Mouse (Mus musculus): ENCODE measurements around the gene Rab5a. TPM values are rescaled to one million over a fixed set of nuclear protein-coding genes. Genes with fewer than 3 reads are reported as not detected.

Gene Rab5a
- polyA plus RNA-seq, 2 experiments = 14.1 to 28.4 TPM

- Histone ChIP-seq H3K4me3 (ENCODE audit: insufficient read depth in 1 of 2, low read depth in 2 of 2, low read length in 2 of 2) (peak overlapping the region in 1 of 2 experiments; percentile 20; a peak in 1 of 4 replicates), H3K4me2 (ENCODE audit: low read depth) (peak overlapping the region; percentile 40), H3K27ac (no peak overlapping the region), H3K9me3 (ENCODE audit: control insufficient read depth, low read length) (no peaks in the 10 kb centered on the region), H3K9ac (replicated peaks) (no peak overlapping the region), H3K4me1 (replicated peaks; ENCODE audit: control insufficient read depth in 2 of 2, insufficient read depth in 2 of 2, low read length in 1 of 2) (no peaks in the 10 kb centered on the region; a peak in 1 of 4 replicates), H3K27me3 (ENCODE audit: control insufficient read depth, insufficient read depth, low read length) (no peaks in the 10 kb centered on the region), H3K36me3 (replicated peaks; ENCODE audit: control insufficient read depth, insufficient read depth, low read depth) (no peaks in the 10 kb centered on the region)
- 14% methylated on average over 7 of the region's 9 CpGs for whole genome bisulfite sequencing (ENCODE audit: insufficient replicate concordance)
- no peak for TF ChIP-seq EP300 (IDR thresholded peaks at IDR 0.05; ENCODE audit: low read depth)
- TF ChIP-seq CTCF (IDR thresholded peaks at IDR 0.05; ENCODE audit: low read depth) = no peak
- DNase-seq (ENCODE audit: low read depth in 3 of 3, low spot score in 3 of 3) (no peak), ATAC-seq (ENCODE audit: insufficient read depth) (no peak)
Measured at GRCm38 (mm10) chr17:53463496-53463840, 15.6 kb upstream of the Rab5a start.

GRCm38 (mm10) chr17:53465569-53465968 is 13.5 kb upstream of the Rab5a start:
- no peak overlapping the region for H3K27ac ChIP-seq
- WGBS (ENCODE audit: insufficient replicate concordance) = 43% methylated on average over 4 of the region's 4 CpGs
- H3K36me3 ChIP-seq (replicated peaks; ENCODE audit: control insufficient read depth, insufficient read depth, low read depth) = no peaks in the 10 kb centered on the region
- no peaks in the 10 kb centered on the region; a peak in 1 of 4 replicates for H3K4me1 ChIP-seq (replicated peaks; ENCODE audit: control insufficient read depth in 2 of 2, insufficient read depth in 2 of 2, low read length in 1 of 2)
- H3K4me3 ChIP-seq (ENCODE audit: insufficient read depth in 1 of 2, low read depth in 2 of 2, low read length in 2 of 2) = no peak overlapping the region
- H3K9ac ChIP-seq (replicated peaks) = no peak overlapping the region
- ATAC-seq (ENCODE audit: insufficient read depth) (no peak), DNase-seq (ENCODE audit: low read depth in 3 of 3, low spot score in 3 of 3) (no peak)
- H3K4me2 ChIP-seq (ENCODE audit: low read depth) = no peak overlapping the region
- TF ChIP-seq CTCF (IDR thresholded peaks at IDR 0.05; ENCODE audit: low read depth) (peak; percentile 75), EP300 (IDR thresholded peaks at IDR 0.05; ENCODE audit: low read depth) (no peak)
- H3K27me3 ChIP-seq (ENCODE audit: control insufficient read depth, insufficient read depth, low read length) = no peaks in the 10 kb centered on the region
- H3K9me3 ChIP-seq (ENCODE audit: control insufficient read depth, low read length) = no peaks in the 10 kb centered on the region

- DNase-seq (ENCODE audit: low read depth in 3 of 3, low spot score in 3 of 3) = no peak
- TF ChIP-seq CTCF (IDR thresholded peaks at IDR 0.05; ENCODE audit: low read depth) (no peak), EP300 (IDR thresholded peaks at IDR 0.05; ENCODE audit: low read depth) (no peak)
- no peaks in the 10 kb centered on the region for H3K4me1 ChIP-seq (replicated peaks; ENCODE audit: control insufficient read depth in 2 of 2, insufficient read depth in 2 of 2, low read length in 1 of 2)
- H3K4me2 ChIP-seq (ENCODE audit: low read depth) = no peak overlapping the region
- no peak overlapping the region for H3K27ac ChIP-seq
- H3K36me3 ChIP-seq (replicated peaks; ENCODE audit: control insufficient read depth, insufficient read depth, low read depth) = no peaks in the 10 kb centered on the region
- H3K9me3 ChIP-seq (ENCODE audit: control insufficient read depth, low read length) = no peaks in the 10 kb centered on the region
- H3K9ac ChIP-seq (replicated peaks) = no peak overlapping the region
- no peak overlapping the region for H3K4me3 ChIP-seq (ENCODE audit: insufficient read depth in 1 of 2, low read depth in 2 of 2, low read length in 2 of 2)
- no peaks in the 10 kb centered on the region for H3K27me3 ChIP-seq (ENCODE audit: control insufficient read depth, insufficient read depth, low read length)
- no peak for ATAC-seq (ENCODE audit: insufficient read depth)
Measured at GRCm38 (mm10) chr17:53468697-53469096, 10.3 kb upstream of the Rab5a start.

GRCm38 (mm10) chr17:53478066-53478857 is 772 bp upstream of the Rab5a start:
- H3K9me3 ChIP-seq (ENCODE audit: control insufficient read depth, low read length) = no peaks in the 10 kb centered on the region
- no peaks in the 10 kb centered on the region for H3K36me3 ChIP-seq (replicated peaks; ENCODE audit: control insufficient read depth, insufficient read depth, low read depth)
- peak overlapping the region; percentile 97 for H3K4me2 ChIP-seq (ENCODE audit: low read depth)
- H3K9ac ChIP-seq (replicated peaks) = peak overlapping the region; percentile 97
- peak overlapping the region; percentile 97 for H3K27ac ChIP-seq
- no peaks in the 10 kb centered on the region for H3K27me3 ChIP-seq (ENCODE audit: control insufficient read depth, insufficient read depth, low read length)
- WGBS (ENCODE audit: insufficient replicate concordance) = 7% methylated on average over 15 of the region's 15 CpGs
- no peak for TF ChIP-seq EP300 (IDR thresholded peaks at IDR 0.05; ENCODE audit: low read depth)
- no peak for TF ChIP-seq CTCF (IDR thresholded peaks at IDR 0.05; ENCODE audit: low read depth)
- peak; percentile 24; the same call in 1 of the 2 replicates for ATAC-seq (ENCODE audit: insufficient read depth)
- peak overlapping the region; percentile 85 to 96 for H3K4me3 ChIP-seq (ENCODE audit: insufficient read depth in 1 of 2, low read depth in 2 of 2, low read length in 2 of 2)
- H3K4me1 ChIP-seq (replicated peaks; ENCODE audit: control insufficient read depth in 2 of 2, insufficient read depth in 2 of 2, low read length in 1 of 2) = peaks cover 13 to 15% of the 10 kb centered on the region in 2 experiments
- DNase-seq (ENCODE audit: low read depth in 3 of 3, low spot score in 3 of 3) = peak; percentile 12 to 73 (median 13)

GRCm38 (mm10) chr17:53479604-53480041 is 589 bp downstream of the Rab5a start:
- TF ChIP-seq CTCF (IDR thresholded peaks at IDR 0.05; ENCODE audit: low read depth) = peak; percentile 30; the same call in 1 of the 2 replicates
- TF ChIP-seq EP300 (IDR thresholded peaks at IDR 0.05; ENCODE audit: low read depth) = no peak
- peak overlapping the region; percentile 97 for H3K9ac ChIP-seq (replicated peaks)
- ATAC-seq (ENCODE audit: insufficient read depth) = no peak
- 0% methylated on average over 31 of the region's 33 CpGs for WGBS (ENCODE audit: insufficient replicate concordance)
- peak overlapping the region; percentile 66 to 96 for H3K4me3 ChIP-seq (ENCODE audit: insufficient read depth in 1 of 2, low read depth in 2 of 2, low read length in 2 of 2)
- DNase-seq (ENCODE audit: low read depth in 3 of 3, low spot score in 3 of 3) = peak in 2 of 3 experiments; percentile 17 to 46
- H3K4me2 ChIP-seq (ENCODE audit: low read depth) = peak overlapping the region; percentile 97
- peak overlapping the region; percentile 97 for H3K27ac ChIP-seq
- H3K4me1 ChIP-seq (replicated peaks; ENCODE audit: control insufficient read depth in 2 of 2, insufficient read depth in 2 of 2, low read length in 1 of 2) = peaks cover 13 to 15% of the 10 kb centered on the region in 2 experiments
- no peaks in the 10 kb centered on the region for H3K9me3 ChIP-seq (ENCODE audit: control insufficient read depth, low read length)
- H3K36me3 ChIP-seq (replicated peaks; ENCODE audit: control insufficient read depth, insufficient read depth, low read depth) = peaks cover 4% of the 10 kb centered on the region
- H3K27me3 ChIP-seq (ENCODE audit: control insufficient read depth, insufficient read depth, low read length) = no peaks in the 10 kb centered on the region

Data from liver, embryonic 14.5 days (tissue).